In the genomic region with DNA sequence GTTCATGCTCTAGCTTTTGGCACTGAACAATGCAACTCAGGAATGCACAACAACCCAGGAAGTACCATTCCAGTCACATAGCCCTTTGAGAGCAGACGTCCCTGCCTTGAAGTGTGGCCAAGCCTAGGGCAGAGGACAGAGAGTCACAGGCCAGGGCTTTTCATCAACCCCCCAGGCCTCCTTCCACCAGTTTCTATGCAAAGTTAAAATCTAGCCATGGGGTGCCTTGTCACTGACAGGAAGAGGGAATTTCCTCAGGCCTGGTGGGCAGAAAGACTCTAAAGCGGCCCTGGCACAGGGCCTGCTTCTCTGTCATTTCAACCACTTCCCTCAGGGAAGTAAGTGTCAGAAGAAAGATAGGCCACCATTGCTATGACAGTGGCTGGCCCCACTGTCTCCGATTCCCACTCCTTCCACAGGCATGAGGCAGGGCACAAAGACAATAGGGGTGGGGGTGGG, we compare ENCODE assay signal across 11 mouse cellular contexts. TPM values are rescaled to one million over a fixed set of nuclear protein-coding genes. Genes with fewer than 3 reads are reported as not detected.
DNase-seq lines count a peak whose midpoint lies in the region; ATAC-seq and TF ChIP-seq lines count a peak whose summit lies in the region.
"Had no signal": no experiment of that assay in that cellular context is flagged by ENCODE, and none has a peak within 500 bp of the region (broad histone marks: within the 10 kb centered on the region; RNA-seq: fewer than 3 reads in every experiment).

No protein-coding gene starts in this region.

- H3K27ac ChIP-seq in heart, postnatal 0 days (ENCODE audit: low read depth), result peak overlapping the region; percentile 51
- H3K27ac ChIP-seq in midbrain, embryonic 15.5 days, result peak overlapping the region; percentile 24; the same call in 1 of the 2 replicates
- no peak overlapping the region for H3K27ac ChIP-seq in midbrain, embryonic 11.5 days (ENCODE audit: low read depth, low read length)
- peak overlapping the region; percentile 30; the same call in 1 of the 2 replicates for H3K27ac ChIP-seq in neural tube, embryonic 15.5 days (replicated peaks)
- H3K27ac ChIP-seq: gastrocnemius, adult 2 months; limb, embryonic 15.5 days had no signal

- ATAC-seq in heart, postnatal 0 days (ENCODE audit: insufficient read depth, low read depth), result peak; percentile 24; the same call in 1 of the 2 replicates
- no peak for ATAC-seq in midbrain, embryonic 15.5 days (replicated peaks)
- ATAC-seq in midbrain, embryonic 11.5 days (ENCODE audit: low FRiP score), result no peak
- no peak for ATAC-seq in neural tube, embryonic 15.5 days (ENCODE audit: low FRiP score)

- H3K9me3 ChIP-seq in heart, postnatal 0 days (replicated peaks; ENCODE audit: control insufficient read depth, low read length), result no peaks in the 10 kb centered on the region
- no peaks in the 10 kb centered on the region for H3K9me3 ChIP-seq in midbrain, embryonic 15.5 days
- no peaks in the 10 kb centered on the region for H3K9me3 ChIP-seq in midbrain, embryonic 11.5 days (ENCODE audit: control insufficient read depth, low read length)
- no peaks in the 10 kb centered on the region for H3K9me3 ChIP-seq in neural tube, embryonic 15.5 days (replicated peaks)
- H3K9me3 ChIP-seq: limb, embryonic 15.5 days had no signal

- peaks cover 4% of the 10 kb centered on the region for H3K4me1 ChIP-seq in heart, postnatal 0 days (ENCODE audit: control insufficient read depth, insufficient read depth)
- H3K4me1 ChIP-seq in midbrain, embryonic 15.5 days, result peaks cover 6% of the 10 kb centered on the region
- H3K4me1 ChIP-seq in midbrain, embryonic 11.5 days (ENCODE audit: control insufficient read depth, insufficient read depth, low read length), result no peaks in the 10 kb centered on the region
- H3K4me1 ChIP-seq in neural tube, embryonic 15.5 days, result peaks cover 7% of the 10 kb centered on the region; the same call in 1 of the 2 replicates
- H3K4me1 ChIP-seq: limb, embryonic 15.5 days had no signal

- no peaks in the 10 kb centered on the region for H3K27me3 ChIP-seq in heart, postnatal 0 days (ENCODE audit: control insufficient read depth, insufficient read depth, low read length)
- H3K27me3 ChIP-seq in midbrain, embryonic 15.5 days (replicated peaks), result no peaks in the 10 kb centered on the region
- H3K27me3 ChIP-seq in midbrain, embryonic 11.5 days (ENCODE audit: control insufficient read depth, insufficient read depth, low read length), result no peaks in the 10 kb centered on the region
- no peaks in the 10 kb centered on the region for H3K27me3 ChIP-seq in neural tube, embryonic 15.5 days (replicated peaks)
- H3K27me3 ChIP-seq: limb, embryonic 15.5 days had no signal

- no peak overlapping the region for H3K4me2 ChIP-seq in heart, postnatal 0 days (ENCODE audit: low read depth, low read length)
- H3K4me2 ChIP-seq in midbrain, embryonic 15.5 days, result no peak overlapping the region
- H3K4me2 ChIP-seq in midbrain, embryonic 11.5 days, result no peak overlapping the region
- H3K4me2 ChIP-seq in neural tube, embryonic 15.5 days, result no peak overlapping the region
- H3K4me2 ChIP-seq: limb, embryonic 15.5 days had no signal

- no peak overlapping the region for H3K4me3 ChIP-seq in heart, postnatal 0 days (ENCODE audit: low read depth, low read length)
- H3K4me3 ChIP-seq in midbrain, embryonic 15.5 days, result no peak overlapping the region
- H3K4me3 ChIP-seq in midbrain, embryonic 11.5 days (ENCODE audit: low read depth, low read length), result no peak overlapping the region
- no peak overlapping the region for H3K4me3 ChIP-seq in neural tube, embryonic 15.5 days (replicated peaks)
- H3K4me3 ChIP-seq: gastrocnemius, adult 2 months; limb, embryonic 15.5 days had no signal

- whole genome bisulfite sequencing in heart, postnatal 0 days, result 47% methylated on average over 3 of the region's 3 CpGs
- WGBS in midbrain, embryonic 15.5 days, result 71% methylated on average over 3 of the region's 3 CpGs
- 79% methylated on average over 3 of the region's 3 CpGs for WGBS in midbrain, embryonic 11.5 days
- 80% methylated on average over 3 of the region's 3 CpGs for WGBS in neural tube, embryonic 15.5 days

- TF ChIP-seq CTCF in heart, postnatal 0 days (IDR thresholded peaks at IDR 0.05; ENCODE audit: low read depth), result no peak

- peaks cover 82% of the 10 kb centered on the region for H3K36me3 ChIP-seq in heart, postnatal 0 days (replicated peaks; ENCODE audit: control insufficient read depth, insufficient read depth, low read length)
- H3K36me3 ChIP-seq in midbrain, embryonic 15.5 days (replicated peaks), result peaks cover 35% of the 10 kb centered on the region
- peaks cover 4% of the 10 kb centered on the region; the same call in 1 of the 2 replicates for H3K36me3 ChIP-seq in midbrain, embryonic 11.5 days (ENCODE audit: control insufficient read depth, insufficient read depth, low read length)
- peaks cover 70% of the 10 kb centered on the region for H3K36me3 ChIP-seq in neural tube, embryonic 15.5 days

- peak; percentile 29 for DNase-seq in adrenal gland, postnatal 10 days
- DNase-seq in adrenal gland, adult 8-10 months, result no peak
- DNase-seq in heart, postnatal 0 days (ENCODE audit: low spot score), result no peak
- DNase-seq in heart, adult 9 months (ENCODE audit: low spot score in 2 of 2), result no peak
- no peak for DNase-seq in midbrain, embryonic 11.5 days (ENCODE audit: low spot score, missing footprints)
- DNase-seq in embryo, embryonic 9.5 days (ENCODE audit: extremely low spot score), result no peak
- DNase-seq: gastrocnemius, adult 2 months; right cerebral cortex, postnatal 14 days had no signal

- no peak overlapping the region for H3K9ac ChIP-seq in heart, postnatal 0 days (replicated peaks; ENCODE audit: low read depth, low read length)
- H3K9ac ChIP-seq in midbrain, embryonic 15.5 days, result no peak overlapping the region
- no peak overlapping the region for H3K9ac ChIP-seq in midbrain, embryonic 11.5 days (ENCODE audit: low read length)
- H3K9ac ChIP-seq in neural tube, embryonic 15.5 days (replicated peaks), result no peak overlapping the region
- H3K9ac ChIP-seq: limb, embryonic 15.5 days had no signal

- no peak for TF ChIP-seq EP300 in heart, postnatal 0 days (IDR thresholded peaks at IDR 0.05; ENCODE audit: low read depth)

RNA-seq across cellular contexts. Expression of a gene that starts 34.4 kb away (rescaled TPM):
- 10 to 100 TPM; 44.6 to 55.9 TPM for total RNA-seq in adrenal gland, postnatal 10 days (2021)
- total RNA-seq in adrenal gland, adult 8-10 months (2022), result 10 to 100 TPM; 53.7 to 68.7 (median 64.1) TPM
- 15.9 and 42.7 TPM in 2 replicates for total RNA-seq in heart, postnatal 0 days (2014; rRNA removed; ENCODE audit: low replicate concordance)
- 16.7 and 17.5 TPM in 2 replicates for polyA plus RNA-seq in heart, postnatal 0 days (2015; fragmentation: Nextera tagmentation; extraction: Ambion mirVana)
- 46.4 and 47.2 TPM in 2 replicates for polyA plus RNA-seq in midbrain, embryonic 15.5 days (2015; fragmentation: Nextera tagmentation; extraction: Ambion mirVana)
- 33.6 and 35.1 TPM in 2 replicates for polyA plus RNA-seq in midbrain, embryonic 11.5 days (2014; fragmentation: Nextera tagmentation; extraction: Ambion mirVana)
- polyA plus RNA-seq in neural tube, embryonic 15.5 days (2015; fragmentation: Nextera tagmentation; extraction: Ambion mirVana), result 38.6 and 39.0 TPM in 2 replicates
